Mouse (Mus musculus): ENCODE measurements around the gene Nr1d1. TPM values are rescaled to one million over a fixed set of nuclear protein-coding genes. Genes with fewer than 3 reads are reported as not detected.

The Nr1d1 gene
- polyA plus RNA-seq, 1 experiment from 2014 or later: 2.1 TPM

DNA sequence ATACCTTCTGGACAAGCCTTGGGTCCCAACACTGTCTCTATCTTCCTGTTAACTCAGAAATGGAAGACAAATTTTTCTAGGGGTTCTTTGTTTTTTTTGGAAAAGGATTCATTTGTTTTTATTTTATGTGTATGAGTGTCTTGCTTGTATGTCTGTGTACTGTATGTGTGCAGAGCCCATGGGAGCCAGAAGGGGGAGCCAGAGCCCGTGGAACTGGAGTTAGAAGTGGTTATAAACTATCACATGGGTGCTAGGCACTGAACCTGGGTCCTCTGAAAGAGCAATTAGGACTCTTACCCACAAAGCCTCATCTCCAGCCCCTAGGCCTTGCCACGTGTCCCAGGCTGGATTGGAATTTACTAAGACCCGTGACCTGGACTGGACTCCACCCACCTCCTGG lies 41.1 kb downstream of the Nr1d1 start:
- Histone ChIP-seq H3K27ac (no peak overlapping the region), H3K4me2 (no peak overlapping the region), H3K27me3 (no peaks in the 10 kb centered on the region), H3K9ac (no peak overlapping the region), H3K9me3 (0 out of 2 replicates have a peak, but pooled peaks cover 5% of the 10 kb centered on the region), H3K4me3 (replicated peaks) (no peak overlapping the region), H3K36me3 (replicated peaks) (no peaks in the 10 kb centered on the region), H3K4me1 (peaks cover 15% of the 10 kb centered on the region)
- WGBS: 78% methylated on average over 3 of the region's 3 CpGs
- ATAC-seq (ENCODE audit: low FRiP score): no peak

GRCm38 (mm10) chr11:98731134-98731533 lies 44.0 kb downstream of the Nr1d1 start:
- H3K9me3 ChIP-seq: 0 out of 2 replicates have a peak, but pooled peaks cover 5% of the 10 kb centered on the region
- no peak overlapping the region for H3K4me3 ChIP-seq (replicated peaks)
- H3K36me3 ChIP-seq (replicated peaks): peaks cover 16% of the 10 kb centered on the region
- no peaks in the 10 kb centered on the region for H3K27me3 ChIP-seq
- ATAC-seq (ENCODE audit: low FRiP score): no peak
- no peak overlapping the region for H3K4me2 ChIP-seq
- H3K4me1 ChIP-seq: peaks cover 13% of the 10 kb centered on the region
- 75% methylated on average over 5 of the region's 5 CpGs for WGBS
- no peak overlapping the region for H3K27ac ChIP-seq
- no peak overlapping the region for H3K9ac ChIP-seq

DNA sequence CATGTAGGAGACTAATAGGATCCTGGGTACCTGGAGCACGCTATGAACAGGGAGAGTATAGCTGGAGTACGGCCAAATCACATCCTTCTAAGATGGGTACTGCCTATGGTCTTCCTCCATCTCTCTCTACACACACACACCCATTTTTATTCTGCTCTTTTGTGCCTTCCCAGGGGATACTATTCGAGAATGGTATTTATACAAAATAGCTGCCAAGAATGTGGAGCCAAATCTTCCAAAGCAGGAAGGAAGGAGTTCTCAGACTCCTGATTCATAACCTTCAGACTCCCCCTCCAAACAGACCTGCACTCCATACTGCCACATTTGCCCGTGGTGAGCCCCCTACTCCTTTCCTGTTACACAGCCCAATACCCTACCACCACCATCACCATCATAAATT lies 44.4 kb downstream of the Nr1d1 start:
- Histone ChIP-seq H3K4me3 (replicated peaks) (no peak overlapping the region), H3K4me2 (no peak overlapping the region), H3K36me3 (replicated peaks) (peaks cover 20% of the 10 kb centered on the region), H3K9ac (no peak overlapping the region), H3K9me3 (0 out of 2 replicates have a peak, but pooled peaks cover 5% of the 10 kb centered on the region), H3K27ac (no peak overlapping the region), H3K4me1 (peaks cover 13% of the 10 kb centered on the region), H3K27me3 (no peaks in the 10 kb centered on the region)
- no peak for ATAC-seq (ENCODE audit: low FRiP score)
- 63% methylated on average over 4 of the region's 4 CpGs for WGBS

DNA sequence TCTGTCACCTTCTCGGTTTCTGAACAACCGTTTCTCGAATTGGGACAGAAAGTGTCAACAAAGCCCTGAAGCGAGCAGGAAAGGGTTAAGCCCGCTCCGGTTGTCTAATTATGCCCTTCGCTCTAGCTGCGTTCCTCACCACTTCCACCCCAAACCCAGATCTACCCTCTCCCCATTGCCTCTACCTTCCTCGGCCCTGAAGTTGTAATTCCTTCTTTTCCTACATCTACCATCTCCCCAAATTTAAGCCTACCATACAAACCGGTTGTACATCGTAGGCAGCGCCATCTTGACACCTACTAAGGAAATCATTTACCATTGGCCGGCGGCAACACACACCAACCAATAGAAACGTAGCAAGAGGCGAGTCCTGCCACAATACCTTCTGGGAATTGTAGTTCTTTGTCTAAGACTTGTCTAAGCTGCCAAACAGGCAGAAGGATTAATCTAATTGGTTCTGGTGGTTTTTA lies 46.0 kb downstream of the Nr1d1 start, which contains the start of gene Med24:
Gene Med24, minus strand, starts transcription at position 317 of the 470 bp plus-strand sequence.
- H3K27ac ChIP-seq: peak within 1 kb of the TSS; percentile 78
- ATAC-seq (ENCODE audit: low FRiP score): peak; percentile 97
- WGBS: under 1% methylated on average over 16 of the region's 16 CpGs
- 0 out of 2 replicates have a peak, but pooled peaks cover 2% of the 10 kb centered on the region for H3K9me3 ChIP-seq
- peak within 1 kb of the TSS; percentile 79 for H3K4me2 ChIP-seq
- H3K9ac ChIP-seq: peak within 1 kb of the TSS; percentile 69
- H3K27me3 ChIP-seq: no peaks in the 10 kb centered on the region
- peak within 1 kb of the TSS; percentile 70 for H3K4me3 ChIP-seq (replicated peaks)
- peaks cover 29% of the 10 kb centered on the region for H3K36me3 ChIP-seq (replicated peaks)
- H3K4me1 ChIP-seq: peaks cover 13% of the 10 kb centered on the region

GRCm38 (mm10) chr11:98725926-98726506 lies 49.1 kb downstream of the Nr1d1 start:
- no peaks in the 10 kb centered on the region for H3K9me3 ChIP-seq
- H3K9ac ChIP-seq: no peak overlapping the region
- peaks cover 13% of the 10 kb centered on the region for H3K4me1 ChIP-seq
- H3K36me3 ChIP-seq (replicated peaks): peaks cover 38% of the 10 kb centered on the region
- no peak for ATAC-seq (ENCODE audit: low FRiP score)
- no peak overlapping the region for H3K4me3 ChIP-seq (replicated peaks)
- WGBS: 94% methylated on average over 15 of the region's 15 CpGs
- no peak overlapping the region for H3K27ac ChIP-seq
- H3K27me3 ChIP-seq: no peaks in the 10 kb centered on the region
- H3K4me2 ChIP-seq: no peak overlapping the region

GRCm38 (mm10) chr11:98723098-98723497 lies 52.0 kb downstream of the Nr1d1 start:
- no peaks in the 10 kb centered on the region for H3K9me3 ChIP-seq
- no peak overlapping the region for H3K4me2 ChIP-seq
- H3K4me3 ChIP-seq (replicated peaks): no peak overlapping the region
- H3K27me3 ChIP-seq: no peaks in the 10 kb centered on the region
- WGBS: 86% methylated on average over 7 of the region's 7 CpGs
- H3K27ac ChIP-seq: no peak overlapping the region
- ATAC-seq (ENCODE audit: low FRiP score): no peak
- H3K4me1 ChIP-seq: peaks cover 3% of the 10 kb centered on the region
- peaks cover 38% of the 10 kb centered on the region for H3K36me3 ChIP-seq (replicated peaks)
- H3K9ac ChIP-seq: no peak overlapping the region

DNA sequence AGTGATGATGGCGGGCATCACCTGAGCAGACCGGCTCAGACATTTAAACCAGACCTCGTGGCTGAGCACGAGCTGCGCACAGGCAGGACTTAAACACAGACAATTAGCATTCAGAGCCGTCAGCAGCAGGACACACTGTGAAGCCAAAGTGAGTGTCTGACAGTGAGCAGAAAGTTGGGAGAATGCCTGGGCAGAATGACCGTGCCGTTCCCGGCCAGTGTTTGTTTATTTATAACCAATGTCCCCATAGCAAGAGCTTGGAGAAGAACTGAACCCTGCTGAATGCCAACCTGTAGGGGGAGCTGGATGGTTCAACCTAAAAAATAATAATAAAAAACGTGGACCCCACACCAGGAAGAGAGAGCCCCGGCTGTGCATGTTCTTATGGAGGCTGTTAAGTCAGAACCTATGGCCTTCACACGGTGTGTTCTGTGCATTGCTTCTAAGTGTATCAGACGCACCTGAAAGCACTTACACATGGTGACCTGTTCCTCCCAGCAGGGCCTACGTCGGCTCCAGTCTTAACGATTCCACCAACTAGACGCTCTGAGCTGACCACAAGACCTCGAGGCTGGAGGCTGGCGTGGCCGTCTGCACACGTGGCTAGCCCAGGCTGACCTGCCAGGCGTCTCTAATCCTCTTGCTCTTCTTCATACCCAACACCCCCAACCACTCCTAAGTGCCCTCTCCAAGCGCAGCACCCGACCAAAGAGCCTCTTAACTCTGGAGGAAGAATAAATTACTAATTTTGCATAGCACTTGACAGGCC lies 53.5 kb downstream of the Nr1d1 start:
- Histone ChIP-seq H3K36me3 (replicated peaks) (peaks cover 38% of the 10 kb centered on the region), H3K4me3 (replicated peaks) (no peak overlapping the region), H3K4me2 (no peak overlapping the region), H3K4me1 (peaks cover 7% of the 10 kb centered on the region), H3K9ac (no peak overlapping the region), H3K27me3 (no peaks in the 10 kb centered on the region), H3K9me3 (no peaks in the 10 kb centered on the region), H3K27ac (no peak overlapping the region)
- whole genome bisulfite sequencing: 72% methylated on average over 24 of the region's 24 CpGs
- no peak for ATAC-seq (ENCODE audit: low FRiP score)

DNA sequence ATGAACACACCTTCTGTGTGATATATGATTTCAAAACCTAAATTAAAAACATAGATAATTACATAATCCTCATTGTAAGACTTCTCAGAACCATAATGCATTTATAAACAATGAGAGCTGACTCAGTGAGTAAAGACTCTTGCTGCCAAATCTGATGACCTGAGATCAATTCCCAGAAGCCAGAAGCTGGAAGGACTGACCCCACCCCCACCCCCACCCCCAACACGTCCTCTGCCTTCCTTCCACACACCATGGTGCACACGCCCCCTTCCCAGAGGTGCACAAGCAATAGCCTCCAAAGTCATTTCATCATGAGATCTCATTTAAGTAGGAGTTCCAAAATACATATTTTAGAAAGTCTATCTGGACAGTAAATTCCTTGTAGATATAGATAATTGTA lies 54.4 kb downstream of the Nr1d1 start:
- Histone ChIP-seq H3K27ac (no peak overlapping the region), H3K36me3 (replicated peaks) (peaks cover 39% of the 10 kb centered on the region), H3K27me3 (no peaks in the 10 kb centered on the region), H3K4me2 (no peak overlapping the region), H3K9ac (no peak overlapping the region), H3K9me3 (no peaks in the 10 kb centered on the region), H3K4me3 (replicated peaks) (no peak overlapping the region), H3K4me1 (peaks cover 7% of the 10 kb centered on the region)
- 60% methylated on average over 2 of the region's 2 CpGs for WGBS
- ATAC-seq (ENCODE audit: low FRiP score): no peak

Other genes starting within 250 kb of the Nr1d1 start
- 0.04 TPM in 1 of 2 replicates, not detected in the other for gene Ikzf3, start 229.3 kb downstream of the Nr1d1 start, polyA plus RNA-seq (2016; fragmentation: Nextera tagmentation; extraction: Ambion mirVana)
- 0.17 TPM in 1 of 2 replicates, not detected in the other for gene Zpbp2, start 224.2 kb downstream of the Nr1d1 start, polyA plus RNA-seq (2016; fragmentation: Nextera tagmentation; extraction: Ambion mirVana)
- 67.3 and 67.4 TPM in 2 replicates for gene Ormdl3, start 188.0 kb downstream of the Nr1d1 start, polyA plus RNA-seq (2016; fragmentation: Nextera tagmentation; extraction: Ambion mirVana)
- not detected in 2 replicates for gene Lrrc3c, start 177.0 kb downstream of the Nr1d1 start, polyA plus RNA-seq (2016; fragmentation: Nextera tagmentation; extraction: Ambion mirVana)
- 1.2 and 1.4 TPM in 2 replicates for gene Gm12355, start 149.7 kb downstream of the Nr1d1 start, polyA plus RNA-seq (2016; fragmentation: Nextera tagmentation; extraction: Ambion mirVana)
- not detected in 2 replicates for gene Gsdma3, start 149.0 kb downstream of the Nr1d1 start, polyA plus RNA-seq (2016; fragmentation: Nextera tagmentation; extraction: Ambion mirVana)
- gene Gsdma2, start 128.6 kb downstream of the Nr1d1 start, polyA plus RNA-seq (2016; fragmentation: Nextera tagmentation; extraction: Ambion mirVana): not detected in 2 replicates
- gene Gsdma, start 111.0 kb downstream of the Nr1d1 start, polyA plus RNA-seq (2016; fragmentation: Nextera tagmentation; extraction: Ambion mirVana): not detected in 2 replicates
- 234 and 239 TPM in 2 replicates for gene Psmd3, start 92.8 kb downstream of the Nr1d1 start, polyA plus RNA-seq (2016; fragmentation: Nextera tagmentation; extraction: Ambion mirVana)
- gene Csf3, start 74.1 kb downstream of the Nr1d1 start, polyA plus RNA-seq (2016; fragmentation: Nextera tagmentation; extraction: Ambion mirVana): 0.14 TPM in 1 of 2 replicates, not detected in the other
- 88.1 and 95.0 TPM in 2 replicates for gene Med24, start 45.9 kb downstream of the Nr1d1 start, polyA plus RNA-seq (2016; fragmentation: Nextera tagmentation; extraction: Ambion mirVana)
- 53.4 and 59.8 TPM in 2 replicates for gene Thra, start 34.7 kb downstream of the Nr1d1 start, polyA plus RNA-seq (2016; fragmentation: Nextera tagmentation; extraction: Ambion mirVana)
- gene Msl1, start 20.2 kb upstream of the Nr1d1 start, polyA plus RNA-seq (2016; fragmentation: Nextera tagmentation; extraction: Ambion mirVana): 39.3 and 39.9 TPM in 2 replicates
- gene Casc3, start 29.6 kb upstream of the Nr1d1 start, polyA plus RNA-seq (2016; fragmentation: Nextera tagmentation; extraction: Ambion mirVana): 63.2 and 67.4 TPM in 2 replicates
- 1.5 and 1.6 TPM in 2 replicates for gene Rapgefl1, start 61.5 kb upstream of the Nr1d1 start, polyA plus RNA-seq (2016; fragmentation: Nextera tagmentation; extraction: Ambion mirVana)
- 4.8 and 5.2 TPM in 2 replicates for gene Wipf2, start 88.3 kb upstream of the Nr1d1 start, polyA plus RNA-seq (2016; fragmentation: Nextera tagmentation; extraction: Ambion mirVana)
- 38.0 and 43.1 TPM in 2 replicates for gene Cdc6, start 132.5 kb upstream of the Nr1d1 start, polyA plus RNA-seq (2016; fragmentation: Nextera tagmentation; extraction: Ambion mirVana)
- 14.0 and 16.4 TPM in 2 replicates for gene Rara, start 152.5 kb upstream of the Nr1d1 start, polyA plus RNA-seq (2016; fragmentation: Nextera tagmentation; extraction: Ambion mirVana)
- 0.24 and 0.47 TPM in 2 replicates for gene Gjd3, start 207.7 kb upstream of the Nr1d1 start, polyA plus RNA-seq (2016; fragmentation: Nextera tagmentation; extraction: Ambion mirVana)
- 355 and 367 TPM in 2 replicates for gene Top2a, start 248.9 kb upstream of the Nr1d1 start, polyA plus RNA-seq (2016; fragmentation: Nextera tagmentation; extraction: Ambion mirVana)